Mouse (Mus musculus) heart, postnatal 0 days (tissue): ENCODE measurements at regions not wholly inside any gene's neighbourhood (a gene's known extent, or its start where the extent isn't known, plus 50 kb on each side); places are given as distances from the start of the nearest gene placed in this dataset.

Experiments
- CTCF ChIP-seq: IDR thresholded peaks from 2 replicates; pipeline ENCODE4 v1.5.1; 2016; ENCODE audit warnings: antibody characterized with exemption, control low read depth, low read depth
- EP300 ChIP-seq: IDR thresholded peaks from 2 replicates; pipeline ENCODE4 v1.6.1; 2016; ENCODE audit warnings: antibody characterized with exemption, low read depth

GRCm38 (mm10) chr6:147723336-147723735 is 247.7 kb downstream of the Ccdc91 start:
- no peak for TF ChIP-seq CTCF
- TF ChIP-seq EP300, result no peak
